Mouse (Mus musculus) embryonic fibroblast, embryonic 13.5 days (primary cell): Measurements from ENCODE around the gene Ufd1.

Experiments used
- CTCF ChIP-seq: IDR thresholded peaks from 2 replicates; pipeline ENCODE4 v1.5.1; 2011; ENCODE audit warnings: mild to moderate bottlenecking, control low read depth, low read length, moderate library complexity, borderline replicate concordance; ENCODE audit not compliant: insufficient read depth
- POLR2A ChIP-seq: IDR thresholded peaks from 2 replicates; pipeline ENCODE4 v1.6.1; 2011; ENCODE audit warnings: low read depth, mild to moderate bottlenecking, control low read depth, low read length, moderate library complexity

- TF ChIP-seq CTCF (no peak), POLR2A (no peak)
Measured at GRCm38 (mm10) chr16:18809001-18809400, 2.6 kb upstream of the Ufd1 start.
